Mouse (Mus musculus) C2C12 (cell line): ENCODE data around the gene Wrap53. TPM values are rescaled to one million over a fixed set of nuclear protein-coding genes. Genes with fewer than 3 reads are reported as not detected.
A peak's percentile ranks its signal among the peaks of the same experiment; 100 is the strongest.

Experiments
- H3K27me3 ChIP-seq: one replicate; pipeline ENCODE4 v1.6.1; 2011; ENCODE audit not compliant: control insufficient read depth, insufficient read depth, insufficient read length
- H3K36me3 ChIP-seq: one replicate; pipeline ENCODE4 v1.6.1; 2011; ENCODE audit not compliant: control insufficient read depth, insufficient read depth
- H3K4me3 ChIP-seq: one replicate; pipeline ENCODE4 v1.5.1; 2011; ENCODE audit warnings: mild to moderate bottlenecking, control low read depth; ENCODE audit not compliant: poor library complexity, insufficient read depth, severe bottlenecking
- H3K79me2 ChIP-seq: one replicate; pipeline ENCODE4 v1.6.1; 2011; ENCODE audit not compliant: control insufficient read depth, insufficient read depth
- H3K79me3 ChIP-seq: one replicate; pipeline ENCODE4 v1.6.1; 2011; ENCODE audit warnings: low read depth, control low read depth
- H3ac ChIP-seq: one replicate; pipeline ENCODE3; 2011; ENCODE audit warnings: low read depth; ENCODE audit not compliant: control insufficient read depth, insufficient read length
- CEBPB ChIP-seq: IDR thresholded peaks from one replicate; pipeline ENCODE4 v1.6.1; 2011; ENCODE audit warnings: low read depth, mild to moderate bottlenecking, control low read depth, moderate library complexity
- CTCF ChIP-seq: IDR thresholded peaks from one replicate; pipeline ENCODE4 v1.5.1; 2011; ENCODE audit not compliant: control insufficient read depth, insufficient read depth, insufficient read length
- FOSL1 ChIP-seq: IDR thresholded peaks from one replicate; pipeline ENCODE4 v1.8.0; 2011; ENCODE audit warnings: mild to moderate bottlenecking, low read length; ENCODE audit not compliant: poor library complexity, insufficient read depth, severe bottlenecking
- MAX ChIP-seq: IDR thresholded peaks from one replicate; pipeline ENCODE4 v1.6.1; 2011; ENCODE audit warnings: mild to moderate bottlenecking, control low read depth
- MYOD1 ChIP-seq: IDR thresholded peaks from one replicate; pipeline ENCODE4 v1.6.1; 2011; ENCODE audit warnings: low read depth; ENCODE audit not compliant: control insufficient read depth, insufficient read length
- MYOG ChIP-seq: IDR thresholded peaks from one replicate; pipeline ENCODE4 v1.6.1; 2011; ENCODE audit not compliant: control insufficient read depth, insufficient read length; ENCODE audit errors: extremely low read depth
- USF1 ChIP-seq: IDR thresholded peaks from one replicate; pipeline ENCODE4 v1.6.1; 2011; ENCODE audit warnings: low read depth, mild to moderate bottlenecking, control low read depth, moderate library complexity
- polyA plus RNA-seq: library from polyadenylated mRNA; unstranded; fragments of >200 nt; fragmentation: generic; extraction: Trizol; gene quantifications from one replicate; pipeline ENCODE4 v1.2.1, GENCODE M21; 2012; ENCODE audit warnings: missing spikeins

Wrap53 gene
- polyA plus RNA-seq, 1 experiment, result 21.9 TPM

- no peak overlapping the region for H3ac ChIP-seq
- H3K79me3 ChIP-seq, result no peaks in the 10 kb centered on the region
- H3K27me3 ChIP-seq, result peaks cover 21% of the 10 kb centered on the region
- TF ChIP-seq MAX, result no peak
- TF ChIP-seq MYOD1, result no peak
- no peak for TF ChIP-seq CTCF
- TF ChIP-seq USF1, result no peak
- TF ChIP-seq CEBPB, result no peak
- TF ChIP-seq MYOG, result no peak
- TF ChIP-seq FOSL1, result no peak
- H3K4me3 ChIP-seq, result no peak overlapping the region
- no peaks in the 10 kb centered on the region for H3K79me2 ChIP-seq
- no peaks in the 10 kb centered on the region for H3K36me3 ChIP-seq
Observed at GRCm38 (mm10) chr11:69519976-69520375, 60.1 kb downstream of the Wrap53 start.

- no peaks in the 10 kb centered on the region for H3K79me2 ChIP-seq
- H3K4me3 ChIP-seq, result no peak overlapping the region
- peaks cover 27% of the 10 kb centered on the region for H3K27me3 ChIP-seq
- H3ac ChIP-seq, result no peak overlapping the region
- H3K79me3 ChIP-seq, result no peaks in the 10 kb centered on the region
- no peaks in the 10 kb centered on the region for H3K36me3 ChIP-seq
- TF ChIP-seq CEBPB, result no peak
- no peak for TF ChIP-seq FOSL1
- TF ChIP-seq CTCF, result no peak
- TF ChIP-seq MAX, result no peak
- no peak for TF ChIP-seq USF1
- TF ChIP-seq MYOG, result no peak
- TF ChIP-seq MYOD1, result no peak
Observed at GRCm38 (mm10) chr11:69516661-69517060, 63.4 kb downstream of the Wrap53 start.

- no peak overlapping the region for H3K4me3 ChIP-seq
- no peaks in the 10 kb centered on the region for H3K79me2 ChIP-seq
- no peaks in the 10 kb centered on the region for H3K79me3 ChIP-seq
- no peak overlapping the region for H3ac ChIP-seq
- TF ChIP-seq MYOG (no peak), CTCF (no peak), MAX (no peak), MYOD1 (no peak), USF1 (no peak), CEBPB (no peak), FOSL1 (no peak)
- H3K36me3 ChIP-seq, result no peaks in the 10 kb centered on the region
- H3K27me3 ChIP-seq, result peaks cover 27% of the 10 kb centered on the region
Observed at GRCm38 (mm10) chr11:69516151-69516640, 63.9 kb downstream of the Wrap53 start.

GRCm38 (mm10) chr11:69513840-69514239, 66.2 kb downstream of the Wrap53 start:
- peaks cover 27% of the 10 kb centered on the region for H3K27me3 ChIP-seq
- H3K4me3 ChIP-seq, result no peak overlapping the region
- TF ChIP-seq CTCF, result peak; percentile 47
- TF ChIP-seq MYOG, result no peak
- no peaks in the 10 kb centered on the region for H3K36me3 ChIP-seq
- no peak overlapping the region for H3ac ChIP-seq
- H3K79me2 ChIP-seq, result no peaks in the 10 kb centered on the region
- H3K79me3 ChIP-seq, result no peaks in the 10 kb centered on the region

Other genes starting within 250 kb of the Wrap53 start
- 3.9 TPM for gene Rnf227, start 239.8 kb downstream of the Wrap53 start, polyA plus RNA-seq
- 100 TPM for gene Chd3, start 210.8 kb downstream of the Wrap53 start, polyA plus RNA-seq
- gene Naa38, start 184.8 kb downstream of the Wrap53 start, polyA plus RNA-seq, result 229 TPM
- 22.8 TPM for gene Cyb5d1, start 184.6 kb downstream of the Wrap53 start, polyA plus RNA-seq
- 0.16 TPM for gene Tmem88, start 182.0 kb downstream of the Wrap53 start, polyA plus RNA-seq
- 9.0 TPM for gene Kdm6b, start 166.6 kb downstream of the Wrap53 start, polyA plus RNA-seq
- 0.14 TPM for gene Dnah2, start 31.1 kb downstream of the Wrap53 start, polyA plus RNA-seq
- gene Efnb3, start 20.1 kb downstream of the Wrap53 start, polyA plus RNA-seq, result 0.61 TPM
- 226 TPM for gene Trp53, start 104 bp upstream of the Wrap53 start, polyA plus RNA-seq
- gene Atp1b2, start 25.7 kb upstream of the Wrap53 start, polyA plus RNA-seq, result 0.20 TPM
- gene Shbg, start 37.6 kb upstream of the Wrap53 start, polyA plus RNA-seq, result 0.18 TPM
- 3.8 TPM for gene Sat2, start 41.8 kb upstream of the Wrap53 start, polyA plus RNA-seq
- gene Fxr2, start 52.7 kb upstream of the Wrap53 start, polyA plus RNA-seq, result 96.0 TPM
- 0.08 TPM for gene Sox15, start 75.1 kb upstream of the Wrap53 start, polyA plus RNA-seq
- 95.8 TPM for gene Mpdu1, start 82.4 kb upstream of the Wrap53 start, polyA plus RNA-seq
- gene Cd68, start 85.9 kb upstream of the Wrap53 start, polyA plus RNA-seq, result 1.5 TPM
- 1,304 TPM for gene Eif4a1, start 92.2 kb upstream of the Wrap53 start, polyA plus RNA-seq
- gene Senp3, start 101.8 kb upstream of the Wrap53 start, polyA plus RNA-seq, result 89.0 TPM
- gene Tnfsf13, start 105.5 kb upstream of the Wrap53 start, polyA plus RNA-seq, result 0.28 TPM
- gene Tnfsf12, start 115.6 kb upstream of the Wrap53 start, polyA plus RNA-seq, result 6.4 TPM
- gene Tnfsfm13, start 115.8 kb upstream of the Wrap53 start, polyA plus RNA-seq, result 1.5 TPM
- gene Polr2a, start 178.4 kb upstream of the Wrap53 start, polyA plus RNA-seq, result 84.2 TPM
- 0.08 TPM for gene Slc35g3, start 181.7 kb upstream of the Wrap53 start, polyA plus RNA-seq
- gene Zbtb4, start 185.7 kb upstream of the Wrap53 start, polyA plus RNA-seq, result 3.0 TPM
- gene Chrnb1, start 215.7 kb upstream of the Wrap53 start, polyA plus RNA-seq, result 37.7 TPM
- gene Fgf11, start 221.6 kb upstream of the Wrap53 start, polyA plus RNA-seq, result 4.2 TPM
- 0.32 TPM for gene Tmem102, start 225.4 kb upstream of the Wrap53 start, polyA plus RNA-seq
- gene Gm39566, start 235.0 kb upstream of the Wrap53 start, polyA plus RNA-seq, result not detected
- not detected for gene Spem2, start 238.2 kb upstream of the Wrap53 start, polyA plus RNA-seq
- not detected for gene Spem1, start 241.9 kb upstream of the Wrap53 start, polyA plus RNA-seq